Mouse (Mus musculus): ENCODE measurements at regions not wholly inside any gene's neighbourhood (a gene's known extent, or its start where the extent isn't known, plus 50 kb on each side); places are given as distances from the start of the nearest gene placed in this dataset.

- H3K36me3 ChIP-seq (ENCODE audit: insufficient read depth, low read length), result no peaks in the 10 kb centered on the region
- TF ChIP-seq CTCF (IDR thresholded peaks at IDR 0.05; ENCODE audit: low read depth), result no peak
- H3K4me2 ChIP-seq (ENCODE audit: low read length), result no peak overlapping the region
- WGBS, result 93% methylated on average over 1 of the region's 1 CpGs
- no peaks in the 10 kb centered on the region for H3K9me3 ChIP-seq (replicated peaks; ENCODE audit: low read length)
- no peak overlapping the region for H3K9ac ChIP-seq (ENCODE audit: low read depth, low read length)
- no peaks in the 10 kb centered on the region for H3K27me3 ChIP-seq (ENCODE audit: insufficient read depth, low read length)
- no peak overlapping the region for H3K4me3 ChIP-seq (replicated peaks; ENCODE audit: low read depth, low read length)
- H3K27ac ChIP-seq, result no peak overlapping the region
- no peaks in the 10 kb centered on the region for H3K4me1 ChIP-seq (replicated peaks; ENCODE audit: insufficient read depth, low read length)
- DNase-seq (ENCODE audit: low spot score) (no peak), ATAC-seq (replicated peaks; ENCODE audit: low FRiP score, low read depth) (no peak)
These were observed 135.0 kb upstream of the Tet2 start for GRCm38 (mm10) chr3:133679891-133680290.

GRCm38 (mm10) chr3:133680343-133680742 is 135.4 kb upstream of the Tet2 start:
- WGBS, result 62% methylated on average over 2 of the region's 2 CpGs
- no peak for TF ChIP-seq CTCF (IDR thresholded peaks at IDR 0.05; ENCODE audit: low read depth)

GRCm38 (mm10) chr3:133680805-133681204 is 135.9 kb upstream of the Tet2 start:
- no peak overlapping the region for H3K9ac ChIP-seq (ENCODE audit: low read depth, low read length)
- H3K36me3 ChIP-seq (ENCODE audit: insufficient read depth, low read length), result no peaks in the 10 kb centered on the region
- H3K9me3 ChIP-seq (replicated peaks; ENCODE audit: low read length), result no peaks in the 10 kb centered on the region
- no peak for TF ChIP-seq CTCF (IDR thresholded peaks at IDR 0.05; ENCODE audit: low read depth)
- WGBS, result 80% methylated on average over 3 of the region's 3 CpGs
- ATAC-seq (replicated peaks; ENCODE audit: low FRiP score, low read depth), result no peak
- H3K27me3 ChIP-seq (ENCODE audit: insufficient read depth, low read length), result no peaks in the 10 kb centered on the region
- H3K4me2 ChIP-seq (ENCODE audit: low read length), result no peak overlapping the region
- no peak for DNase-seq (ENCODE audit: low spot score)
- no peaks in the 10 kb centered on the region for H3K4me1 ChIP-seq (replicated peaks; ENCODE audit: insufficient read depth, low read length)
- H3K27ac ChIP-seq, result no peak overlapping the region
- no peak overlapping the region for H3K4me3 ChIP-seq (replicated peaks; ENCODE audit: low read depth, low read length)

More at GRCm38 (mm10) chr3:133680343-133680742, 135.4 kb upstream of the Tet2 start:
- Histone ChIP-seq H3K4me3 (replicated peaks; ENCODE audit: low read depth, low read length) (no peak overlapping the region), H3K27ac (no peak overlapping the region), H3K36me3 (ENCODE audit: insufficient read depth, low read length) (no peaks in the 10 kb centered on the region), H3K4me1 (replicated peaks; ENCODE audit: insufficient read depth, low read length) (no peaks in the 10 kb centered on the region), H3K27me3 (ENCODE audit: insufficient read depth, low read length) (no peaks in the 10 kb centered on the region), H3K9me3 (replicated peaks; ENCODE audit: low read length) (no peaks in the 10 kb centered on the region), H3K9ac (ENCODE audit: low read depth, low read length) (no peak overlapping the region), H3K4me2 (ENCODE audit: low read length) (no peak overlapping the region)
- DNase-seq (ENCODE audit: low spot score) (no peak), ATAC-seq (replicated peaks; ENCODE audit: low FRiP score, low read depth) (no peak)

GRCm38 (mm10) chr3:133684196-133684743 is 139.3 kb upstream of the Tet2 start:
- ATAC-seq (replicated peaks; ENCODE audit: low FRiP score, low read depth), result no peak
- Histone ChIP-seq H3K9me3 (replicated peaks; ENCODE audit: low read length) (no peaks in the 10 kb centered on the region), H3K4me2 (ENCODE audit: low read length) (no peak overlapping the region), H3K27ac (no peak overlapping the region), H3K9ac (ENCODE audit: low read depth, low read length) (no peak overlapping the region), H3K36me3 (ENCODE audit: insufficient read depth, low read length) (no peaks in the 10 kb centered on the region), H3K4me1 (replicated peaks; ENCODE audit: insufficient read depth, low read length) (no peaks in the 10 kb centered on the region), H3K4me3 (replicated peaks; ENCODE audit: low read depth, low read length) (no peak overlapping the region), H3K27me3 (ENCODE audit: insufficient read depth, low read length) (no peaks in the 10 kb centered on the region)
- no peak for DNase-seq (ENCODE audit: low spot score)
- TF ChIP-seq CTCF (IDR thresholded peaks at IDR 0.05; ENCODE audit: low read depth), result no peak
- WGBS, result 74% methylated on average over 5 of the region's 5 CpGs

- WGBS, result 91% methylated on average over 3 of the region's 3 CpGs
- no peaks in the 10 kb centered on the region for H3K27me3 ChIP-seq (ENCODE audit: insufficient read depth, low read length)
- H3K36me3 ChIP-seq (ENCODE audit: insufficient read depth, low read length), result no peaks in the 10 kb centered on the region
- ATAC-seq (replicated peaks; ENCODE audit: low FRiP score, low read depth) (no peak), DNase-seq (ENCODE audit: low spot score) (no peak)
- H3K4me2 ChIP-seq (ENCODE audit: low read length), result no peak overlapping the region
- TF ChIP-seq CTCF (IDR thresholded peaks at IDR 0.05; ENCODE audit: low read depth), result no peak
- H3K9ac ChIP-seq (ENCODE audit: low read depth, low read length), result no peak overlapping the region
- H3K27ac ChIP-seq, result no peak overlapping the region
- no peaks in the 10 kb centered on the region for H3K4me1 ChIP-seq (replicated peaks; ENCODE audit: insufficient read depth, low read length)
- no peak overlapping the region for H3K4me3 ChIP-seq (replicated peaks; ENCODE audit: low read depth, low read length)
- no peaks in the 10 kb centered on the region for H3K9me3 ChIP-seq (replicated peaks; ENCODE audit: low read length)
These were observed 139.8 kb upstream of the Tet2 start for GRCm38 (mm10) chr3:133684747-133685146.

GRCm38 (mm10) chr3:133685393-133685792 is 140.5 kb upstream of the Tet2 start:
- no peak overlapping the region for H3K27ac ChIP-seq
- H3K9me3 ChIP-seq (replicated peaks; ENCODE audit: low read length), result no peaks in the 10 kb centered on the region
- no peaks in the 10 kb centered on the region for H3K4me1 ChIP-seq (replicated peaks; ENCODE audit: insufficient read depth, low read length)
- H3K4me3 ChIP-seq (replicated peaks; ENCODE audit: low read depth, low read length), result no peak overlapping the region
- no peaks in the 10 kb centered on the region for H3K27me3 ChIP-seq (ENCODE audit: insufficient read depth, low read length)
- DNase-seq (ENCODE audit: low spot score) (no peak), ATAC-seq (replicated peaks; ENCODE audit: low FRiP score, low read depth) (no peak)
- 64% methylated on average over 3 of the region's 3 CpGs for WGBS
- no peak overlapping the region for H3K4me2 ChIP-seq (ENCODE audit: low read length)
- no peak overlapping the region for H3K9ac ChIP-seq (ENCODE audit: low read depth, low read length)
- no peak for TF ChIP-seq CTCF (IDR thresholded peaks at IDR 0.05; ENCODE audit: low read depth)
- H3K36me3 ChIP-seq (ENCODE audit: insufficient read depth, low read length), result no peaks in the 10 kb centered on the region

- Histone ChIP-seq H3K27ac (no peak overlapping the region), H3K4me2 (ENCODE audit: low read length) (no peak overlapping the region), H3K9ac (ENCODE audit: low read depth, low read length) (no peak overlapping the region), H3K27me3 (ENCODE audit: insufficient read depth, low read length) (no peaks in the 10 kb centered on the region), H3K4me1 (replicated peaks; ENCODE audit: insufficient read depth, low read length) (no peaks in the 10 kb centered on the region), H3K9me3 (replicated peaks; ENCODE audit: low read length) (no peaks in the 10 kb centered on the region), H3K4me3 (replicated peaks; ENCODE audit: low read depth, low read length) (no peak overlapping the region), H3K36me3 (ENCODE audit: insufficient read depth, low read length) (no peaks in the 10 kb centered on the region)
- DNase-seq (ENCODE audit: low spot score), result no peak
- ATAC-seq (replicated peaks; ENCODE audit: low FRiP score, low read depth), result no peak
- no peak for TF ChIP-seq CTCF (IDR thresholded peaks at IDR 0.05; ENCODE audit: low read depth)
- 57% methylated on average over 4 of the region's 4 CpGs for WGBS
These were observed 149.1 kb upstream of the Tet2 start for GRCm38 (mm10) chr3:133694057-133694456.
